Mouse (Mus musculus) MEL (cell line): Measurements from ENCODE around the gene Shb. TPM values are rescaled to one million over a fixed set of nuclear protein-coding genes. Genes with fewer than 3 reads are reported as not detected.

ENCODE experiments used
- DNase-seq: peaks from one replicate; pipeline ENCODE4 v3.0.0; 2011; ENCODE audit warnings: low read depth, low spot score
- H3K27ac ChIP-seq: 2 replicates; pipeline ENCODE4 v1.5.1; 2012; ENCODE audit warnings: low read depth, mild to moderate bottlenecking, control low read depth, low read length, moderate library complexity; ENCODE audit not compliant: control insufficient read depth
- H3K27me3 ChIP-seq, 2 experiments: fragments of 150-350 bp in 1 of 2; sonication (generic) in 1 of 2; 2 replicates each; pipeline ENCODE4 v1.6.1; 2012; ENCODE audit warnings: low read length in 2 of 2, mild to moderate bottlenecking in 2 of 2, improper control_type of control experiment in 1 of 2, moderate library complexity in 1 of 2; ENCODE audit not compliant: insufficient read depth in 2 of 2, control insufficient read depth in 1 of 2
- H3K36me3 ChIP-seq, 2 experiments: 2 replicates each; pipeline ENCODE4 v1.6.1; 2012 to 2014; ENCODE audit warnings: low read length in 2 of 2, improper control_type of control experiment in 1 of 2, inconsistent platforms in 1 of 2, mild to moderate bottlenecking in 1 of 2; ENCODE audit not compliant: insufficient read depth in 2 of 2, control insufficient read depth in 1 of 2
- H3K4me1 ChIP-seq, 2 experiments: fragments of 150-350 bp in 1 of 2; sonication (generic) in 1 of 2; 2 replicates each; pipeline ENCODE4 v1.6.1; 2012; ENCODE audit warnings: low read length in 2 of 2, improper control_type of control experiment in 1 of 2, mild to moderate bottlenecking in 1 of 2; ENCODE audit not compliant: insufficient read depth in 2 of 2, control insufficient read depth in 1 of 2
- H3K4me3 ChIP-seq, 2 experiments: fragments of 150-350 bp in 1 of 2; sonication (generic) in 1 of 2; 2 replicates each; pipeline ENCODE4 v1.5.1; 2012; ENCODE audit warnings: low read depth in 2 of 2, low read length in 2 of 2, mild to moderate bottlenecking in 2 of 2, moderate library complexity in 2 of 2, control low read depth in 1 of 2, improper control_type of control experiment in 1 of 2; ENCODE audit not compliant: control insufficient read depth in 1 of 2, insufficient read depth in 1 of 2
- H3K79me2 ChIP-seq: 2 replicates; pipeline ENCODE4 v1.6.1; 2012; ENCODE audit warnings: mild to moderate bottlenecking, low read length, moderate library complexity; ENCODE audit not compliant: control insufficient read depth, poor library complexity, insufficient read depth
- H3K9ac ChIP-seq: 2 replicates; pipeline ENCODE4 v1.6.1; 2012; ENCODE audit warnings: low read depth, mild to moderate bottlenecking, control low read depth, low read length, moderate library complexity; ENCODE audit not compliant: control insufficient read depth, poor library complexity, severe bottlenecking
- H3K9me3 ChIP-seq: fragments of 150-350 bp; sonication (generic); replicated peaks from 2 replicates; pipeline ENCODE4 v1.6.1; 2012; ENCODE audit warnings: mild to moderate bottlenecking, low read length, improper control_type of control experiment, moderate library complexity; ENCODE audit not compliant: insufficient read depth
- CHD2 ChIP-seq: IDR thresholded peaks from 2 replicates; pipeline ENCODE4 v1.6.1; 2011; ENCODE audit warnings: low read length, improper control_type of control experiment
- CTCF ChIP-seq, 3 experiments: IDR thresholded peaks in 2 of 3; conservative IDR thresholded peaks in 1 of 3; 2 replicates each; pipeline ENCODE4 v1.5.1; 2011 to 2012; ENCODE audit warnings: low read length in 3 of 3, low read depth in 2 of 3, mild to moderate bottlenecking in 2 of 3, improper control_type of control experiment in 1 of 3, inconsistent platforms in 1 of 3, mixed read lengths in 1 of 3, moderate library complexity in 1 of 3; ENCODE audit not compliant: control insufficient read depth in 1 of 3, insufficient read depth in 1 of 3, poor library complexity in 1 of 3, severe bottlenecking in 1 of 3
- E2F4 ChIP-seq: IDR thresholded peaks from 2 replicates; pipeline ENCODE4 v1.6.1; 2011; ENCODE audit warnings: low read depth, low read length, improper control_type of control experiment, borderline replicate concordance
- GATA1 ChIP-seq: IDR thresholded peaks from 2 replicates; pipeline ENCODE4 v1.6.1; 2011; ENCODE audit warnings: low read depth, low read length, improper control_type of control experiment
- JUND ChIP-seq: IDR thresholded peaks from 2 replicates; pipeline ENCODE4 v1.6.1; 2011; ENCODE audit warnings: low read depth, mild to moderate bottlenecking, improper control_type of control experiment, low read length
- RAD21 ChIP-seq: IDR thresholded peaks from 2 replicates; pipeline ENCODE4 v1.6.1; 2011; ENCODE audit warnings: mild to moderate bottlenecking, low read depth, low read length, improper control_type of control experiment
- UBTF ChIP-seq: IDR thresholded peaks from 2 replicates; pipeline ENCODE4 v1.6.1; 2012; ENCODE audit warnings: low read depth, mild to moderate bottlenecking, inconsistent platforms, low read length, improper control_type of control experiment, moderate library complexity, borderline replicate concordance; ENCODE audit not compliant: insufficient read depth
- USF2 ChIP-seq, 2 experiments: IDR thresholded peaks; 2 replicates each; pipeline ENCODE4 v1.6.1; 2011 to 2012; ENCODE audit warnings: improper control_type of control experiment in 2 of 2, low read length in 2 of 2, borderline replicate concordance in 1 of 2, inconsistent platforms in 1 of 2, low read depth in 1 of 2, mild to moderate bottlenecking in 1 of 2; ENCODE audit not compliant: insufficient read depth in 1 of 2
- ZNF384 ChIP-seq: IDR thresholded peaks from 2 replicates; pipeline ENCODE4 v1.6.1; 2012; ENCODE audit warnings: low read depth, mild to moderate bottlenecking, inconsistent platforms, low read length, improper control_type of control experiment
- polyA plus RNA-seq, 2 experiments: library from polyadenylated mRNA; stranded (reverse) in 1 of 2; unstranded in 1 of 2; fragments of >175 nt in 1 of 2; fragments of >200 nt in 1 of 2; gene quantifications; 2 replicates each; pipeline versions ENCODE4 v1.2.1 to v1.2.4; 2012; ENCODE audit warnings: low replicate concordance in 2 of 2, low read depth in 1 of 2; ENCODE audit not compliant: insufficient read length in 2 of 2, insufficient read depth in 1 of 2, missing spikeins in 1 of 2
- total RNA-seq: library from RNA; depleted of rRNA; stranded (reverse); fragments of 300-350 nt; gene quantifications from 2 replicates; pipeline ENCODE4 v1.2.3, GENCODE M21; 2012; rRNA removed

Shb gene
- total and polyA plus RNA-seq, 3 experiments, result 5.2 to 13.9 TPM; not detected in 1

- Histone ChIP-seq H3K79me2 (no peaks in the 10 kb centered on the region), H3K27ac (no peak overlapping the region), H3K9me3 (no peaks in the 10 kb centered on the region), H3K9ac (no peak overlapping the region), H3K4me3 (no peak overlapping the region), H3K4me1 (no peaks in the 10 kb centered on the region), H3K36me3 (peaks cover 0 to 10% of the 10 kb centered on the region in 2 experiments; a peak in 2 of 4 replicates), H3K27me3 (no peaks in the 10 kb centered on the region)
- no peak for DNase-seq
- no peak for TF ChIP-seq CTCF (IDR thresholded peaks at IDR 0.05 in 2 of 3, conservative IDR thresholded peaks at IDR 0.05 in 1 of 3; ENCODE audit: control insufficient read depth in 1 of 3, insufficient read depth in 1 of 3, low read depth in 2 of 3, low read length in 3 of 3, poor library complexity in 1 of 3, severe bottlenecking in 1 of 3)
- no peak for TF ChIP-seq GATA1
- no peak for TF ChIP-seq CHD2
- TF ChIP-seq UBTF, result no peak
- TF ChIP-seq RAD21, result no peak
- no peak for TF ChIP-seq USF2 (IDR thresholded peaks at IDR 0.05; ENCODE audit: borderline replicate concordance in 1 of 2, insufficient read depth in 1 of 2, low read depth in 1 of 2, low read length in 2 of 2)
Measured at GRCm38 (mm10) chr4:45376573-45376972, 155.7 kb downstream of the Shb start.

DNA sequence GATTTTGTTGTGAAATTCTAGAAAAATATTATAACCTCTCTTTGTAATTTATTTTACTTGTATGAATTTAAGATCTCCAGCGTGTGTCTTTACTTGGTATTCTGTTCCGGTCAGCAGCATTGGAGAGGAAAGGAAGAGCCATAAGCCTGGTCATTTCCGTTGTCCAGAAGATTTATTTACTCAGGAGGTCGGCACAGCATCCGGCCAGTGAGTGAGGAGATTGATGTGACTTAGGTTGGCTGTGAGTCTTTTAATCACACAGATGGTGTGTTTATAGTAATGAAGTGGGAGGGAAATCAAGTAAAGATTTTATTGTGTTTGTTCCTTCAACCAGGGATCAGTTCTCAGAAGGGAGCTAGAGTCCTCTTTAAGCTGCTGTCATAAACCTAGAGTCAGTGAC lies 157.4 kb downstream of the Shb start:
- DNase-seq, result no peak
- Histone ChIP-seq H3K36me3 (peaks cover 0 to 15% of the 10 kb centered on the region in 2 experiments; a peak in 2 of 4 replicates), H3K4me1 (no peaks in the 10 kb centered on the region), H3K79me2 (no peaks in the 10 kb centered on the region), H3K9me3 (no peaks in the 10 kb centered on the region), H3K9ac (no peak overlapping the region), H3K4me3 (no peak overlapping the region), H3K27ac (no peak overlapping the region), H3K27me3 (no peaks in the 10 kb centered on the region)
- TF ChIP-seq JUND, result no peak
- no peak for TF ChIP-seq RAD21
- no peak for TF ChIP-seq ZNF384
- TF ChIP-seq E2F4, result no peak
- TF ChIP-seq USF2 (IDR thresholded peaks at IDR 0.05; ENCODE audit: borderline replicate concordance in 1 of 2, insufficient read depth in 1 of 2, low read depth in 1 of 2, low read length in 2 of 2), result no peak

Other genes starting within 250 kb of the Shb start
- gene Trmt10b, start 235.3 kb downstream of the Shb start, total RNA-seq, result 9.6 and 9.9 TPM in 2 replicates
- 10 to 100 TPM in 1 of 2 experiments, not detected in 1; 19.7 TPM for gene Trmt10b, start 235.3 kb downstream of the Shb start, polyA plus RNA-seq
- 7.6 and 8.1 TPM in 2 replicates for gene Dcaf10, start 190.4 kb downstream of the Shb start, total RNA-seq
- 10 to 100 TPM in 1 of 2 experiments, not detected in 1; 10.7 TPM for gene Dcaf10, start 190.4 kb downstream of the Shb start, polyA plus RNA-seq
- 174 and 184 TPM in 2 replicates for gene Exosc3, start 189.7 kb downstream of the Shb start, total RNA-seq
- 100 to 1,000 TPM in 1 of 2 experiments, not detected in 1; 166 TPM for gene Exosc3, start 189.7 kb downstream of the Shb start, polyA plus RNA-seq
- gene Slc25a51, start 123.7 kb downstream of the Shb start, total RNA-seq, result 43.8 and 47.6 TPM in 2 replicates
- 100 to 1,000 TPM in 1 of 2 experiments, 10 to 100 TPM in 1; 47.5 to 395 TPM for gene Slc25a51, start 123.7 kb downstream of the Shb start, polyA plus RNA-seq